Comparison of ENCODE assay signal across 9 mouse cellular contexts in genomic region chr4:46657116-46657515, GRCm38 (mm10). TPM values are rescaled to one million over a fixed set of nuclear protein-coding genes. Genes with fewer than 3 reads are reported as not detected.
A peak's percentile ranks its signal among the peaks of the same experiment; 100 is the strongest.
DNase-seq lines count a peak whose midpoint lies in the region; ATAC-seq and TF ChIP-seq lines count a peak whose summit lies in the region.
"Had no signal": no experiment of that assay in that cellular context is flagged by ENCODE, and none has a peak within 500 bp of the region (broad histone marks: within the 10 kb centered on the region; RNA-seq: fewer than 3 reads in every experiment).

No protein-coding gene starts in this region.

- H3K4me1 ChIP-seq in kidney, postnatal 0 days (replicated peaks; ENCODE audit: insufficient read depth, low read length): no peaks in the 10 kb centered on the region
- H3K4me1 ChIP-seq in lung, embryonic 16.5 days (replicated peaks; ENCODE audit: control insufficient read depth, insufficient read depth, low read length): no peaks in the 10 kb centered on the region
- H3K4me1 ChIP-seq: stomach, embryonic 15.5 days had no signal

- no peak overlapping the region for H3K4me2 ChIP-seq in kidney, postnatal 0 days (ENCODE audit: low read length)
- H3K4me2 ChIP-seq in lung, embryonic 16.5 days (ENCODE audit: low read depth, low read length): no peak overlapping the region
- H3K4me2 ChIP-seq: stomach, embryonic 15.5 days had no signal

- H3K27me3 ChIP-seq in kidney, postnatal 0 days (ENCODE audit: insufficient read depth, low read length): no peaks in the 10 kb centered on the region
- no peaks in the 10 kb centered on the region; the same call in 1 of the 2 replicates for H3K27me3 ChIP-seq in lung, embryonic 16.5 days (ENCODE audit: control insufficient read depth, insufficient read depth, low read depth, low read length)
- H3K27me3 ChIP-seq: stomach, embryonic 15.5 days had no signal

- 9% methylated on average over 5 of the region's 5 CpGs for WGBS in kidney, postnatal 0 days
- 3% methylated on average over 5 of the region's 5 CpGs for whole genome bisulfite sequencing in lung, embryonic 16.5 days

- no peak overlapping the region for H3K4me3 ChIP-seq in kidney, postnatal 0 days (replicated peaks; ENCODE audit: low read depth, low read length)
- no peak overlapping the region for H3K4me3 ChIP-seq in lung, embryonic 16.5 days (ENCODE audit: low read length)
- H3K4me3 ChIP-seq: stomach, embryonic 15.5 days had no signal

- no peak overlapping the region for H3K27ac ChIP-seq in kidney, postnatal 0 days
- H3K27ac ChIP-seq in lung, embryonic 16.5 days (ENCODE audit: low read length): no peak overlapping the region
- H3K27ac ChIP-seq: stomach, embryonic 15.5 days had no signal

- H3K36me3 ChIP-seq in kidney, postnatal 0 days (ENCODE audit: insufficient read depth, low read length): no peaks in the 10 kb centered on the region
- no peaks in the 10 kb centered on the region for H3K36me3 ChIP-seq in lung, embryonic 16.5 days (ENCODE audit: control insufficient read depth, insufficient read depth, low read length)
- H3K36me3 ChIP-seq: stomach, embryonic 15.5 days had no signal

- peak; percentile 98 for TF ChIP-seq CTCF in kidney, postnatal 0 days (IDR thresholded peaks at IDR 0.05; ENCODE audit: low read depth)

- ATAC-seq in kidney, postnatal 0 days (replicated peaks; ENCODE audit: low FRiP score, low read depth): no peak
- ATAC-seq in lung, embryonic 16.5 days (ENCODE audit: low read depth): peak; percentile 38; the same call in 1 of the 2 replicates

- H3K9ac ChIP-seq in kidney, postnatal 0 days (ENCODE audit: low read depth, low read length): no peak overlapping the region
- no peak overlapping the region for H3K9ac ChIP-seq in lung, embryonic 16.5 days (ENCODE audit: low read length)
- H3K9ac ChIP-seq: stomach, embryonic 15.5 days had no signal

- DNase-seq in gastrocnemius, adult 18-20 months (ENCODE audit: low spot score): peak; percentile 63
- no peak for DNase-seq in gastrocnemius, adult 8-10 months (ENCODE audit: low spot score in 2 of 2)
- peak; percentile 56 for DNase-seq in A20 (ENCODE audit: low read depth, low spot score)
- DNase-seq in adrenal gland, postnatal 14 days: peak; percentile 80
- DNase-seq in embryo, embryonic 11 days: peak; percentile 81
- DNase-seq in kidney, postnatal 0 days (ENCODE audit: low spot score): peak; percentile 83
- peak; percentile 54 for DNase-seq in skeletal muscle tissue, adult 2 months (ENCODE audit: low read depth, low spot score)

- no peaks in the 10 kb centered on the region for H3K9me3 ChIP-seq in kidney, postnatal 0 days (replicated peaks; ENCODE audit: low read length)
- no peaks in the 10 kb centered on the region for H3K9me3 ChIP-seq in lung, embryonic 16.5 days (ENCODE audit: control insufficient read depth, low read length)
- H3K9me3 ChIP-seq: stomach, embryonic 15.5 days had no signal

RNA-seq across cellular contexts. Expression of gene Tbc1d2, which starts 7.1 kb away (rescaled TPM):
- total RNA-seq in gastrocnemius, adult 18-20 months (2021): under 1 TPM; 0.39 to 0.83 TPM
- total RNA-seq in gastrocnemius, adult 8-10 months (2022): under 1 TPM; 0.29 to 0.58 (median 0.37) TPM
- total RNA-seq in adrenal gland, postnatal 14 days (2021): 2.0 and 3.1 TPM in 2 replicates
- 3.6 and 4.2 TPM in 2 replicates for polyA plus RNA-seq in kidney, postnatal 0 days (2015; fragmentation: Nextera tagmentation; extraction: Ambion mirVana)
- 4.2 and 4.3 TPM in 2 replicates for polyA plus RNA-seq in lung, embryonic 16.5 days (2015; fragmentation: Nextera tagmentation; extraction: Ambion mirVana)

RNA-seq across cellular contexts. Expression of gene Coro2a, which starts 55.1 kb away (rescaled TPM):
- total RNA-seq in gastrocnemius, adult 18-20 months (2021): under 1 TPM; 0.11 to 0.26 TPM
- under 1 TPM in 3 of 4 experiments, not detected in 1; 0.22 to 0.61 (median 0.27) TPM for total RNA-seq in gastrocnemius, adult 8-10 months (2022)
- 3.3 and 5.3 TPM in 2 replicates for total RNA-seq in adrenal gland, postnatal 14 days (2021)
- polyA plus RNA-seq in kidney, postnatal 0 days (2015; fragmentation: Nextera tagmentation; extraction: Ambion mirVana): 2.9 and 3.4 TPM in 2 replicates
- 5.2 TPM in 2 replicates for polyA plus RNA-seq in lung, embryonic 16.5 days (2015; fragmentation: Nextera tagmentation; extraction: Ambion mirVana)

Comparison
In these comparisons a context has a peak if more than half of its experiments do, and no peak if none do; other contexts are left out.
1. DNase-seq: peak in gastrocnemius, adult 18-20 months (single experiment), A20 (single experiment), adrenal gland, postnatal 14 days (single experiment), embryo, embryonic 11 days (single experiment), kidney, postnatal 0 days (single experiment) and skeletal muscle tissue, adult 2 months (single experiment); none in gastrocnemius, adult 8-10 months (0 of 2).